Mouse (Mus musculus): ENCODE measurements around the gene Ubald2.

The Ubald2 gene

GRCm38 (mm10) chr11:116432593-116433355 is 1.1 kb upstream of the Ubald2 start:
- DNase-seq (ENCODE audit: inconsistent ontology term), result no peak

GRCm38 (mm10) chr11:116434287-116434966 is 533 bp downstream of the Ubald2 start:
- peak; percentile 68 for DNase-seq (ENCODE audit: inconsistent ontology term)

- DNase-seq (ENCODE audit: inconsistent ontology term), result no peak
Measured at GRCm38 (mm10) chr11:116434967-116435752, 1.3 kb downstream of the Ubald2 start.

GRCm38 (mm10) chr11:116435992-116436724 is 2.3 kb downstream of the Ubald2 start:
- no peak for DNase-seq (ENCODE audit: inconsistent ontology term)

- no peak for DNase-seq (ENCODE audit: inconsistent ontology term)
Measured at GRCm38 (mm10) chr11:116436725-116437331, 2.9 kb downstream of the Ubald2 start.

GRCm38 (mm10) chr11:116437541-116437940 is 3.6 kb downstream of the Ubald2 start:
- DNase-seq (ENCODE audit: inconsistent ontology term), result no peak

- no peak for DNase-seq (ENCODE audit: inconsistent ontology term)
Measured at GRCm38 (mm10) chr11:116439269-116440240, 5.7 kb downstream of the Ubald2 start.

GRCm38 (mm10) chr11:116440408-116441068 is 6.6 kb downstream of the Ubald2 start:
- no peak for DNase-seq (ENCODE audit: inconsistent ontology term)

GRCm38 (mm10) chr11:116442129-116442866 is 8.4 kb downstream of the Ubald2 start:
- DNase-seq (ENCODE audit: inconsistent ontology term), result no peak

- DNase-seq (ENCODE audit: inconsistent ontology term), result no peak
Measured at GRCm38 (mm10) chr11:116442867-116443177, 8.9 kb downstream of the Ubald2 start.

- no peak for DNase-seq (ENCODE audit: inconsistent ontology term)
Measured at GRCm38 (mm10) chr11:116443311-116443710, 9.4 kb downstream of the Ubald2 start.

GRCm38 (mm10) chr11:116443935-116444334 is 10.0 kb downstream of the Ubald2 start:
- no peak for DNase-seq (ENCODE audit: inconsistent ontology term)

- peak; percentile 96 for DNase-seq (ENCODE audit: inconsistent ontology term)
Measured at GRCm38 (mm10) chr11:116445596-116446307, 11.9 kb downstream of the Ubald2 start.

- DNase-seq (ENCODE audit: inconsistent ontology term), result no peak
Measured at GRCm38 (mm10) chr11:116446308-116446887, 12.5 kb downstream of the Ubald2 start.

GRCm38 (mm10) chr11:116447822-116448221 is 13.9 kb downstream of the Ubald2 start:
- no peak for DNase-seq (ENCODE audit: inconsistent ontology term)

- DNase-seq (ENCODE audit: inconsistent ontology term), result no peak
Measured at GRCm38 (mm10) chr11:116449341-116449740, 15.4 kb downstream of the Ubald2 start.

- DNase-seq (ENCODE audit: inconsistent ontology term), result no peak
Measured at GRCm38 (mm10) chr11:116453889-116454288, 20.0 kb downstream of the Ubald2 start.

GRCm38 (mm10) chr11:116456234-116456633 is 22.3 kb downstream of the Ubald2 start:
- no peak for DNase-seq (ENCODE audit: inconsistent ontology term)
